Mouse (Mus musculus) neural tube, embryonic 15.5 days (tissue): Measurements from ENCODE around the gene Rnf151. TPM values are rescaled to one million over a fixed set of nuclear protein-coding genes. Genes with fewer than 3 reads are reported as not detected.
"Not testable (repeated sequence)": the region's sequence is repeated elsewhere in the genome, so short reads cannot be mapped to it uniquely, and the experiment has no call there.

Experiments
- ATAC-seq: fragments of 200-750 bp; cut with Nextera tagmentation; 2 replicates; pipeline ENCODE4 v1.8.0; 2017; ENCODE audit warnings: mild to moderate bottlenecking, moderate TSS enrichment, moderate library complexity; ENCODE audit not compliant: low FRiP score
- H3K27ac ChIP-seq: fragments of 300-500 bp; sonication (generic); replicated peaks from 2 replicates; pipeline ENCODE4 v1.5.1; 2015; ENCODE audit warnings: mild to moderate bottlenecking, inconsistent platforms
- H3K27me3 ChIP-seq: fragments of 300-500 bp; sonication (generic); replicated peaks from 2 replicates; pipeline ENCODE4 v1.6.1; 2015; ENCODE audit warnings: inconsistent platforms
- H3K36me3 ChIP-seq: fragments of 300-500 bp; sonication (generic); 2 replicates; pipeline ENCODE4 v1.6.1; 2015; ENCODE audit warnings: inconsistent platforms
- H3K4me1 ChIP-seq: fragments of 300-500 bp; sonication (generic); 2 replicates; pipeline ENCODE4 v1.6.1; 2015; ENCODE audit warnings: inconsistent platforms
- H3K4me2 ChIP-seq: fragments of 300-500 bp; sonication (generic); 2 replicates; pipeline ENCODE4 v1.6.1; 2015; ENCODE audit warnings: inconsistent platforms, mild to moderate bottlenecking, moderate library complexity
- H3K4me3 ChIP-seq: fragments of 300-500 bp; sonication (generic); replicated peaks from 2 replicates; pipeline ENCODE4 v1.5.1; 2015; ENCODE audit warnings: mild to moderate bottlenecking, inconsistent platforms
- H3K9ac ChIP-seq: fragments of 300-500 bp; sonication (generic); replicated peaks from 2 replicates; pipeline ENCODE4 v1.6.1; 2015; ENCODE audit warnings: mild to moderate bottlenecking, inconsistent platforms
- H3K9me3 ChIP-seq: fragments of 300-500 bp; sonication (generic); replicated peaks from 2 replicates; pipeline ENCODE4 v1.6.1; 2016; ENCODE audit warnings: inconsistent platforms
- WGBS: fragments of 180-500 bp; shearing (Covaris S2); methylation state at CpG from one replicate; pipeline ENCODE4 v1.1.7; 2015; ENCODE audit warnings: mixed read lengths; 5-methylcytosine and 5-hydroxymethylcytosine counted together
- polyA plus RNA-seq: library from polyadenylated mRNA; unstranded; fragments of >200 nt; fragmentation: Nextera tagmentation; extraction: Ambion mirVana; gene quantifications from 2 replicates; pipeline ENCODE4 v1.2.1, GENCODE M21; 2015

Rnf151 gene
- polyA plus RNA-seq, 1 experiment from 2014 or later = not detected

- 79% methylated on average over 6 of the region's 6 CpGs for WGBS
- no peak overlapping the region for H3K4me2 ChIP-seq
- 0 out of 2 replicates have a peak, but pooled peaks cover 4% of the 10 kb centered on the region for H3K27me3 ChIP-seq
- peaks cover 4% of the 10 kb centered on the region; the same call in 1 of the 2 replicates for H3K4me1 ChIP-seq
- no peaks in the 10 kb centered on the region for H3K9me3 ChIP-seq
- no peak for ATAC-seq
- H3K36me3 ChIP-seq = no peaks in the 10 kb centered on the region
- H3K27ac ChIP-seq = no peak overlapping the region
- no peak overlapping the region for H3K4me3 ChIP-seq
- no peak overlapping the region for H3K9ac ChIP-seq
These were observed 11.2 kb upstream of the Rnf151 start for GRCm38 (mm10) chr17:24729067-24729466.

GRCm38 (mm10) chr17:24728184-24728583 lies 10.3 kb upstream of the Rnf151 start:
- no peak for ATAC-seq
- Histone ChIP-seq H3K9ac (no peak overlapping the region), H3K4me2 (no peak overlapping the region), H3K36me3 (no peaks in the 10 kb centered on the region), H3K4me3 (no peak overlapping the region), H3K27ac (no peak overlapping the region), H3K4me1 (peaks cover 9% of the 10 kb centered on the region), H3K27me3 (0 out of 2 replicates have a peak, but pooled peaks cover 4% of the 10 kb centered on the region), H3K9me3 (no peaks in the 10 kb centered on the region)
- 76% methylated on average over 17 of the region's 17 CpGs for WGBS

- Histone ChIP-seq H3K27me3 (0 out of 2 replicates have a peak, but pooled peaks cover 4% of the 10 kb centered on the region), H3K4me3 (no peak within 1 kb of the TSS), H3K4me1 (peaks cover 15% of the 10 kb centered on the region), H3K4me2 (no peak within 1 kb of the TSS), H3K36me3 (peaks cover under 1% of the 10 kb centered on the region), H3K9ac (no peak within 1 kb of the TSS), H3K27ac (no peak within 1 kb of the TSS), H3K9me3 (no peaks in the 10 kb centered on the region)
- no peak for ATAC-seq
- 80% methylated on average over 2 of the region's 2 CpGs for WGBS
These were observed 9.8 kb upstream of the Rnf151 start, which contains the start of gene Rpl3l for GRCm38 (mm10) chr17:24727618-24728017. Rpl3l (plus strand) TSS chr17:24727820.

- H3K36me3 ChIP-seq = peaks cover 15% of the 10 kb centered on the region
- no peak overlapping the region for H3K9ac ChIP-seq
- no peaks in the 10 kb centered on the region for H3K27me3 ChIP-seq
- H3K9me3 ChIP-seq = no peaks in the 10 kb centered on the region
- H3K4me3 ChIP-seq = no peak overlapping the region
- 68% methylated on average over 3 of the region's 3 CpGs for WGBS
- H3K4me1 ChIP-seq = peaks cover 31% of the 10 kb centered on the region
- no peak for ATAC-seq
- no peak overlapping the region for H3K27ac ChIP-seq
- no peak overlapping the region for H3K4me2 ChIP-seq
These were observed 8.0 kb upstream of the Rnf151 start for GRCm38 (mm10) chr17:24725637-24726390.

GRCm38 (mm10) chr17:24724184-24724583 lies 6.3 kb upstream of the Rnf151 start, which contains the start of gene Ndufb10:
Ndufb10 (minus strand) TSS chr17:24724478.
- peaks cover 31% of the 10 kb centered on the region for H3K4me1 ChIP-seq
- peak within 1 kb of the TSS; percentile 90 for H3K27ac ChIP-seq
- peak within 1 kb of the TSS; percentile 98 for H3K9ac ChIP-seq
- peak within 1 kb of the TSS; percentile 91 for H3K4me2 ChIP-seq
- peaks cover 15% of the 10 kb centered on the region for H3K36me3 ChIP-seq
- H3K9me3 ChIP-seq = no peaks in the 10 kb centered on the region
- peak within 1 kb of the TSS; percentile 84 for H3K4me3 ChIP-seq
- peak; percentile 67 for ATAC-seq
- under 1% methylated on average over 30 of the region's 30 CpGs for WGBS
- no peaks in the 10 kb centered on the region for H3K27me3 ChIP-seq

- Histone ChIP-seq H3K9me3 (no peaks in the 10 kb centered on the region), H3K4me3 (peak overlapping the region; percentile 84), H3K4me1 (peaks cover 35% of the 10 kb centered on the region), H3K4me2 (peak overlapping the region; percentile 91), H3K9ac (peak overlapping the region; percentile 98), H3K27me3 (no peaks in the 10 kb centered on the region), H3K36me3 (peaks cover 15% of the 10 kb centered on the region), H3K27ac (peak overlapping the region; percentile 90)
- WGBS = under 1% methylated on average over 15 of the region's 15 CpGs
- ATAC-seq = 0 out of 2 replicates have a peak, but pooled peaks have one; percentile 4
These were observed 6.0 kb upstream of the Rnf151 start for GRCm38 (mm10) chr17:24723881-24724180.

- no peak for ATAC-seq
- H3K4me1 ChIP-seq = peaks cover 38% of the 10 kb centered on the region
- peak overlapping the region; percentile 98 for H3K9ac ChIP-seq
- H3K36me3 ChIP-seq = peaks cover 15% of the 10 kb centered on the region
- WGBS = 4% methylated on average over 12 of the region's 12 CpGs
- H3K27me3 ChIP-seq = no peaks in the 10 kb centered on the region
- H3K4me3 ChIP-seq = peak overlapping the region; percentile 84
- H3K4me2 ChIP-seq = peak overlapping the region; percentile 91
- peak overlapping the region; percentile 90 for H3K27ac ChIP-seq
- no peaks in the 10 kb centered on the region for H3K9me3 ChIP-seq
These were observed 5.4 kb upstream of the Rnf151 start for GRCm38 (mm10) chr17:24723122-24723880.

- no peaks in the 10 kb centered on the region for H3K27me3 ChIP-seq
- H3K9ac ChIP-seq = no peak overlapping the region
- H3K36me3 ChIP-seq = peaks cover 15% of the 10 kb centered on the region
- peak overlapping the region; percentile 84; the same call in 1 of the 2 replicates for H3K4me3 ChIP-seq
- ATAC-seq = no peak
- H3K4me2 ChIP-seq = peak overlapping the region; percentile 91
- WGBS = 31% methylated on average over 13 of the region's 13 CpGs
- no peak overlapping the region for H3K27ac ChIP-seq
- H3K4me1 ChIP-seq = peaks cover 38% of the 10 kb centered on the region
- no peaks in the 10 kb centered on the region for H3K9me3 ChIP-seq
These were observed 4.5 kb upstream of the Rnf151 start for GRCm38 (mm10) chr17:24722220-24722924.

GRCm38 (mm10) chr17:24721383-24721955 lies 3.6 kb upstream of the Rnf151 start:
- peaks cover 38% of the 10 kb centered on the region for H3K4me1 ChIP-seq
- not testable (repeated sequence) for ATAC-seq, H3K27me3 ChIP-seq, H3K9me3 ChIP-seq, H3K27ac ChIP-seq
- peak overlapping the region; percentile 82 for H3K4me3 ChIP-seq
- H3K36me3 ChIP-seq = peaks cover 20% of the 10 kb centered on the region
- peak overlapping the region; percentile 4; the same call in 1 of the 2 replicates for H3K9ac ChIP-seq
- 68% methylated on average over 7 of the region's 7 CpGs for WGBS
- peak overlapping the region; percentile 91 for H3K4me2 ChIP-seq

- ATAC-seq, H3K9me3 ChIP-seq, H3K27me3 ChIP-seq: not testable (repeated sequence)
- Histone ChIP-seq H3K36me3 (peaks cover 23% of the 10 kb centered on the region), H3K4me1 (peaks cover 38% of the 10 kb centered on the region), H3K27ac (0 out of 2 replicates have a peak overlapping the region, but pooled peaks have one; percentile 86), H3K9ac (peak overlapping the region; percentile 53), H3K4me3 (peak overlapping the region; percentile 82), H3K4me2 (peak overlapping the region; percentile 56)
- WGBS = 0% methylated on average over 11 of the region's 11 CpGs
These were observed 2.8 kb upstream of the Rnf151 start for GRCm38 (mm10) chr17:24720616-24721015.
